Mouse (Mus musculus) c-Kit-positive CD71-positive TER-119-negative erythroid progenitor cells, embryonic 14.5 days (primary cell): ENCODE measurements at regions not wholly inside any gene's neighbourhood (a gene's known extent, or its start where the extent isn't known, plus 50 kb on each side); places are given as distances from the start of the nearest gene placed in this dataset.

Source experiments
- DNase-seq: peaks from one replicate; pipeline ENCODE4 v3.0.0-alpha.2; 2013; ENCODE audit warnings: low read depth

- no peak for DNase-seq
Measured at GRCm38 (mm10) chr8:17596559-17596958, 1381.5 kb downstream of the Defb40 start.

GRCm38 (mm10) chr8:17594607-17595006, 1383.4 kb downstream of the Defb40 start:
- no peak for DNase-seq

GRCm38 (mm10) chr8:17590135-17590534, 1387.9 kb downstream of the Defb40 start:
- DNase-seq = no peak

DNA sequence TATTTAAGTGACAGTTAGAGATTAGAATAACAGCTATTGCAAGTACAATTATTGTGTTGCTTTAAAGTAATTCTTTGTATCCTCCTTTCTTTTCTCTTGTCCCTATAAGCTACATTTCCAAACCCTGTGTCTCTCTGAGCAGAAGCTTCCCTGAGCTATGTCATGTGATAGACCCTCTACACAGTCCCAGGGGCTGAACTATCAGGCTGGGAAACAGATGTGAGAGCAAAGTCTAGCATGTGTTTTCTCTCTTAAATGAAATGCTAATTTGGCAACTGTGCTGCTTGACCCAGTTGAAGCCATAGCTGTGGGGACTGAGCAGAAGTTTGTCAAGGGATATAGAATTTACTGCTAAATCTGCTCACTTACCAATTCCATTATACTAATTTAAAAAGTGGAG, 1389.9 kb downstream of the Defb40 start:
- DNase-seq = no peak

DNA sequence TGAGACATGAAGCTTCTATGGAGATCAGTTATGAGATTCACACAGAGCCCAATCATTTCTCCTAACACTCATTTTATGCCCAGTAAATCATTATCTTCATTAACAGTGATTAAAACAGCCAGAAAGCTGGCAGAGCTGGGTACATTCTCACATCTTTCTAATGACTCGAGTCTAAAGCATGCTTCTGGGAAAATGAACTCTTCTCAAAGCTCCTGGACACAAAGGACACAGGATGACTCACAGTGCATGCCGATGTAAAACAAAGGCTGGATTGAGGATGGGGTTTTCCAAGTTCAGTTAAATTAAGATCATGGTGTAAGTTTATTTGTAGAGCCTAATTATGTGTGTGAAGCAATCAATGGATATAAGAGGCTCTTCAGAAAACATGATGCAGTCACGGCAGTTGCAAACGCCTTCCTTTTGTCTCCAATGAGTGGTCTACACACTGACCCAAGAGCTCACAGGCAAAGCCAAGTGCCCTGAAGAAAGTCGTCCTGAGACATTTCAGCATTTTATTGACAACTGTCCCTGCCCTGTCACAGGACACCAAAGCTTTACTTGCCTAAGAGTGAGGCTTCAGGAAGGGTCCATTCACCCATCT, 1390.7 kb downstream of the Defb40 start:
- no peak for DNase-seq
